Mouse (Mus musculus): ENCODE measurements at regions not wholly inside any gene's neighbourhood (a gene's known extent, or its start where the extent isn't known, plus 50 kb on each side); places are given as distances from the start of the nearest gene placed in this dataset.

- TF ChIP-seq CTCF (conservative IDR thresholded peaks at IDR 0.05; ENCODE audit: low read length) (no peak), NANOG (IDR thresholded peaks at IDR 0.05; ENCODE audit: borderline replicate concordance, low read length) (no peak)
Observed at GRCm38 (mm10) chr1:82150219-82151128, 82.4 kb upstream of the Gm9747 start.

All from E14TG2a.4 (cell line).